Mouse (Mus musculus) liver, adult 2 months (tissue): Measurements from ENCODE around the gene Slc35f6.

Experiments
- CTCF ChIP-seq: fragments of 200-500 bp; IDR thresholded peaks from 2 replicates; pipeline ENCODE4 v1.5.1; 2011; ENCODE audit warnings: low read depth, low read length, control low read depth
- POLR2A ChIP-seq: fragments of 200-500 bp; IDR thresholded peaks from 2 replicates; pipeline ENCODE4 v1.6.1; 2011; ENCODE audit warnings: low read length, control low read depth; ENCODE audit not compliant: insufficient read depth; ENCODE audit errors: extremely low read depth

DNA sequence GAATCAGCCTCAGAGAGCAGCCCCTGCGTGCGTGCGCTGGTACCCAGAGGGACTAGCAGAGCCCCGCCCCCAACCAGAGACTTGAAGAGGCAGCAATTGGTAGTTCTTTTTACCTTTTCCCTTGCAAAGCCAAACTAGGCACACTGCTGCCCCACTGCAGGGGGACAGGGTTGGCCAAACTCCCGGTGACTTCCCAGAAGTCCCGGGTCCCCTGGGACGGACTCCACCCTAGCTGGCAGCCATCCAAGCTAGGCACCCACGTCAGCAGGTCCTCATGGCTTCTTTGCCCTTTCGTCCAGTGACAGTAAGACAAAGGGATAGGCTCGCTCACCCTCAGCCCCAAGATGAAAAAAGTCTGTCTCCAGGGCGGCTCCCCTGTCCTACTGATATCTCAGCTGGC is 29.9 kb upstream of the Slc35f6 start:
- no peak for TF ChIP-seq CTCF
- TF ChIP-seq POLR2A = no peak
